Mouse (Mus musculus): Measurements from ENCODE around the gene Rem2. TPM values are rescaled to one million over a fixed set of nuclear protein-coding genes. Genes with fewer than 3 reads are reported as not detected.

The Rem2 gene
- polyA plus RNA-seq, 1 experiment, result not detected

- H3K27me3 ChIP-seq (ENCODE audit: control insufficient read depth), result peaks cover 59% of the 10 kb centered on the region
- H3K36me3 ChIP-seq (ENCODE audit: control insufficient read depth), result no peaks in the 10 kb centered on the region
- TF ChIP-seq TAL1 (IDR thresholded peaks at IDR 0.05; ENCODE audit: low read length) (no peak), GATA1 (IDR thresholded peaks at IDR 0.05; ENCODE audit: low read length) (no peak)
- peaks cover 7% of the 10 kb centered on the region for H3K4me1 ChIP-seq (ENCODE audit: control insufficient read depth)
- H3K4me3 ChIP-seq (replicated peaks), result no peak overlapping the region
- no peaks in the 10 kb centered on the region for H3K9me3 ChIP-seq (ENCODE audit: control insufficient read depth, low read length)
Measured at GRCm38 (mm10) chr14:54480673-54481072, 4.8 kb downstream of the Rem2 start.

DNA sequence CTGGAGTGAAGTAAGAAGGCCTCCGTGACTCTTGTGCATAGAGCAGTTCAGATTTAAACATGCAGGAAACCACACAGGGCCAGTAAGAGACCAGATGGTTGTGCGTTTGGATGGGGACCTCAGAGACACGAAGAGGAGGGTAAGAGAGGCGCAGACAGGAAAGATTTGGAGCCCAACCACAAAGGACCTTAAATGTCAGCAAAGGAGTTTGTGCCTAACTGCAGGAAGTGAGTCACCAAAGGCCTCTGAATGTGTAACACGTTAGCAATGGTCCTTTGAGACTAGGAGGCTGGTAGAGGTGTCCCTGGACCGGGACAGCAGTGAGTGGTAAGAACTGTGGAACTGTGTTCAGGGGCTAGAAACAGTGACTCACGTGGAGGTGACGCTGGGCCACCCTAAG, 5.5 kb downstream of the Rem2 start:
- peaks cover 52% of the 10 kb centered on the region for H3K27me3 ChIP-seq (ENCODE audit: control insufficient read depth)
- TF ChIP-seq TAL1 (IDR thresholded peaks at IDR 0.05; ENCODE audit: low read length) (no peak), GATA1 (IDR thresholded peaks at IDR 0.05; ENCODE audit: low read length) (no peak)
- no peak overlapping the region for H3K4me3 ChIP-seq (replicated peaks)
- no peaks in the 10 kb centered on the region for H3K36me3 ChIP-seq (ENCODE audit: control insufficient read depth)
- H3K9me3 ChIP-seq (ENCODE audit: control insufficient read depth, low read length), result no peaks in the 10 kb centered on the region
- peaks cover 3% of the 10 kb centered on the region; the same call in 1 of the 2 replicates for H3K4me1 ChIP-seq (ENCODE audit: control insufficient read depth)

- Histone ChIP-seq H3K9me3 (ENCODE audit: control insufficient read depth, low read length) (no peaks in the 10 kb centered on the region), H3K4me3 (replicated peaks) (no peak overlapping the region), H3K27me3 (ENCODE audit: control insufficient read depth) (peaks cover 45% of the 10 kb centered on the region), H3K36me3 (ENCODE audit: control insufficient read depth) (no peaks in the 10 kb centered on the region), H3K4me1 (ENCODE audit: control insufficient read depth) (peaks cover 3% of the 10 kb centered on the region; the same call in 1 of the 2 replicates)
- TF ChIP-seq TAL1 (IDR thresholded peaks at IDR 0.05; ENCODE audit: low read length) (no peak), GATA1 (IDR thresholded peaks at IDR 0.05; ENCODE audit: low read length) (no peak)
Measured at GRCm38 (mm10) chr14:54482498-54482897, 6.6 kb downstream of the Rem2 start.

DNA sequence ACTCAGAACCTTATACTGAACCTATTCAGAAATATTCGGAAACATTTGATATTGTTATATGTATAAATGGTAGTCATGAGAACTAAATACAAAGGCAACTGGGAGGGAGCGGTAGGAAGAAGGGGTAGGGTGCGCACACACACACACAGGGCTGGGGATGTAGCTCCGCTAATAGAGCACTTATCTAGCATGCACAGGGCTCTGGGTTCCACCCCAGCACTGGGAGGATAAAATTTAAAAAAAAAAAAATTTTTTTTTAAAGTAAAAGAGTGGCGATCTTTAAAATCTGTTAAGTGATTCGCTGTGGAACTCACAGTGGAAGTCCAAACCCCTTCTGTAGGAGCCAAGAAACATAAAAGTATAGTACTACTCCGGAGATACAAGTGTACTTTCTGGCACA, 10.0 kb downstream of the Rem2 start:
- TF ChIP-seq GATA1 (IDR thresholded peaks at IDR 0.05; ENCODE audit: low read length) (no peak), TAL1 (IDR thresholded peaks at IDR 0.05; ENCODE audit: low read length) (no peak)
- Histone ChIP-seq H3K36me3 (ENCODE audit: control insufficient read depth) (no peaks in the 10 kb centered on the region), H3K4me1 (ENCODE audit: control insufficient read depth) (no peaks in the 10 kb centered on the region), H3K4me3 (replicated peaks) (no peak overlapping the region), H3K27me3 (ENCODE audit: control insufficient read depth) (peaks cover 13% of the 10 kb centered on the region), H3K9me3 (ENCODE audit: control insufficient read depth, low read length) (no peaks in the 10 kb centered on the region)

DNA sequence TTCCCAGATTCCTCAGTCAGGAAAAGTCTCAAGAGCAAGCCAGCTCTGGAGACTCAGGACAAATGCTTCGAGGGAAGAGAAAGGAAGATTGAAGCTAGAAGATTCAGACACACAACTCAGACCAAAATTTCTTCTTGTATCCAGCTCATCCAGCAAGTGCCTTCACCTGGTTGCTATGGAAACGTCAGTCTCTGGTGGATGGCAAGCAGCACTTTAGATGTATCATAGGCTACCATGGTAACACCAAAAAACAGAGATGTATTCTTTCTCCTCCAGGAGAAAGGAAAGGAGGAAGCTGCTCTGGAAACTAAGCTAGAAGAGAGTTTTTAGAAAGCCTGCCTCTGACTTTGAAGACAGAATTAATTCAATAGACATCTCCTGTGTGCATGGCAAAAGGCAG, 11.8 kb downstream of the Rem2 start:
- Histone ChIP-seq H3K36me3 (ENCODE audit: control insufficient read depth) (no peaks in the 10 kb centered on the region), H3K4me1 (ENCODE audit: control insufficient read depth) (no peaks in the 10 kb centered on the region; the same call in 1 of the 2 replicates), H3K9me3 (ENCODE audit: control insufficient read depth, low read length) (no peaks in the 10 kb centered on the region), H3K4me3 (replicated peaks) (no peak overlapping the region), H3K27me3 (ENCODE audit: control insufficient read depth) (peaks cover 4% of the 10 kb centered on the region)
- TF ChIP-seq GATA1 (IDR thresholded peaks at IDR 0.05; ENCODE audit: low read length) (no peak), TAL1 (IDR thresholded peaks at IDR 0.05; ENCODE audit: low read length) (no peak)

GRCm38 (mm10) chr14:54488350-54488749, 12.4 kb downstream of the Rem2 start:
- H3K27me3 ChIP-seq (ENCODE audit: control insufficient read depth), result peaks cover 4% of the 10 kb centered on the region
- no peaks in the 10 kb centered on the region for H3K9me3 ChIP-seq (ENCODE audit: control insufficient read depth, low read length)
- H3K4me3 ChIP-seq (replicated peaks), result no peak overlapping the region
- H3K4me1 ChIP-seq (ENCODE audit: control insufficient read depth), result no peaks in the 10 kb centered on the region; the same call in 1 of the 2 replicates
- TF ChIP-seq GATA1 (IDR thresholded peaks at IDR 0.05; ENCODE audit: low read length) (no peak), TAL1 (IDR thresholded peaks at IDR 0.05; ENCODE audit: low read length) (no peak)
- no peaks in the 10 kb centered on the region for H3K36me3 ChIP-seq (ENCODE audit: control insufficient read depth)

DNA sequence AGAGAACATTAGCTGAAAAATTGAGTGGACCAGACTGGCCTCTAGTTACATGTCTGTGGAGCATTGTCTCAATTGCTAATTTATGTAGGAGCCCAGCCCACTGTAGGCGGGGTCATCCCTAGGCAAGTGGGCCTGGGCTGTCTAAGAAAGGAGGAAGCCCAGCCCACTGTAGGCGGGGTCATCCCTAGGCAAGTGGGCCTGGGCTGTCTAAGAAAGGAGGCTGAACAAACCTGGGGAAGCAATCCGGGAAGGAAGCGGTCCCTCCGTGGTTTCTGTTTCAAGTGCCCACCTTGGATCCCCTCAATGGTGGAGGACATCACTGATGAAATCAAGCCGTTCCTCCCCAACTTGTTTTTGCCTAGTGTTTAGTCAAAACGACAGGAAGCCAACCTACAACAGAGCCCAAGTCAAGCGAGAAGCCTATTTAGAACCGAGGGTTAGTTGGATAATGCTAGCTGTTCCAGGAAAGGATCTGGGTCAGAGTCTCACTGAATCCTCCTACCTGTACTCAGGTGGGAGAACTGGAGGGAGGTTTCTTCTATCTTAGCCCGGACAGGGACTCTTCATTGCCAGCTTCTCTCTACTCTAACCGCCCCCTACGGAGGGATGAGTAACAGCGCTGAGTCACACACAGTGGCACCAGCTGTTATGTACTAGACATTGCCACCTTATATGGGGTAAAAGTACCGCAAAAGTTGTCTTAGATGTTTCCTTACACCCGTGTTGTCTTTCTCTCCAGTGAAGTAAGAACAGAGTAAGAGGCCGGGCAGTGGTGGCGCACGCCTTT, 16.6 kb downstream of the Rem2 start:
- H3K9me3 ChIP-seq (ENCODE audit: control insufficient read depth, low read length), result no peaks in the 10 kb centered on the region
- H3K4me3 ChIP-seq (replicated peaks), result no peak overlapping the region
- TF ChIP-seq TAL1 (IDR thresholded peaks at IDR 0.05; ENCODE audit: low read length) (no peak), GATA1 (IDR thresholded peaks at IDR 0.05; ENCODE audit: low read length) (no peak)

DNA sequence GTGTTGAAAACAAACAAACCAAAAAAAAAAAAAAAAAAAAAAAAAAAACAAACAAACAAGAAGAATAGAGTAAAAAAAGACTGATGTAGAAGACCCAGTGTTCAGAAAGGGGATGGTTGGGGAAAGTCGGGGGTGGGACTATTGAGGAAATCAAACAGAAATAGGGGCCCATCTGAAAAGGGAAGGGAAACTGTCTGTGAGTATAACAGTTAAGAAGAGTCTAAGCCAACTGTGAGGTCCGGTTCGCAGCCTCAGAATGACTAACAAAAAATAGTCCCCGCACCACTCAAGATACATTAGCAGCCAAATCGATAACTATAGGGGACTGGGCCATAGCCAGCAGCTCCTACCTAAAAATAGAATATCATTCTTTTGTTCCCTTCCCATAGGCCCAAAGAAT, 17.3 kb downstream of the Rem2 start:
- Histone ChIP-seq H3K4me1 (ENCODE audit: control insufficient read depth) (no peaks in the 10 kb centered on the region; the same call in 1 of the 2 replicates), H3K9me3 (ENCODE audit: control insufficient read depth, low read length) (no peaks in the 10 kb centered on the region), H3K4me3 (replicated peaks) (no peak overlapping the region), H3K27me3 (ENCODE audit: control insufficient read depth) (no peaks in the 10 kb centered on the region), H3K36me3 (ENCODE audit: control insufficient read depth) (no peaks in the 10 kb centered on the region)
- TF ChIP-seq GATA1 (IDR thresholded peaks at IDR 0.05; ENCODE audit: low read length) (no peak), TAL1 (IDR thresholded peaks at IDR 0.05; ENCODE audit: low read length) (no peak)

More for the DNA sequence above, 16.6 kb downstream of the Rem2 start:
- Histone ChIP-seq H3K4me1 (ENCODE audit: control insufficient read depth) (no peaks in the 10 kb centered on the region; the same call in 1 of the 2 replicates), H3K36me3 (ENCODE audit: control insufficient read depth) (no peaks in the 10 kb centered on the region), H3K27me3 (ENCODE audit: control insufficient read depth) (no peaks in the 10 kb centered on the region)

DNA sequence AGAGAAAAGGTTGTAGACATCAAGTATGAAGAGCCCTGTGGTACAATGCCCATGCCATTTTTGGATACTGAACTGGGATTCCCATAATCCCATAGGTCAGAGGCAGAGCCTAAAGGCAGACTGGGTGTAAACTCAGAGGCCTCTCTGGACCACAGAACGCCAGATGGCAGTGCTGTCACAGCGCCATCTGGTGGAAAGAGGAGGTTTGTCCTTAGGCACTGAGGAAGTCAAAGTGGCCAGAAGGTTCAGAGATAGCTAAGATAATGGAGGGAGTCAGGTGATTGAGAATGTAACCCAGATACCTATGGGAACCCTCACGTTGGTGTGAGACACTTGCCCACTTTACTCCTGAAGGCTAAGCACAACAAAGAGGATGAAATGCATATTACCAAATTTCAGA, 18.3 kb downstream of the Rem2 start:
- TF ChIP-seq GATA1 (IDR thresholded peaks at IDR 0.05; ENCODE audit: low read length) (no peak), TAL1 (IDR thresholded peaks at IDR 0.05; ENCODE audit: low read length) (no peak)
- H3K4me1 ChIP-seq (ENCODE audit: control insufficient read depth), result no peaks in the 10 kb centered on the region; the same call in 1 of the 2 replicates
- no peaks in the 10 kb centered on the region for H3K27me3 ChIP-seq (ENCODE audit: control insufficient read depth)
- H3K36me3 ChIP-seq (ENCODE audit: control insufficient read depth), result no peaks in the 10 kb centered on the region
- H3K4me3 ChIP-seq (replicated peaks), result no peak overlapping the region
- no peaks in the 10 kb centered on the region for H3K9me3 ChIP-seq (ENCODE audit: control insufficient read depth, low read length)

Data from erythroblast, embryonic 14.5 days (primary cell).